Mouse (Mus musculus) kidney, adult 2 months (tissue): Measurements from ENCODE around the gene Tiam1.

Experiments
- CTCF ChIP-seq: fragments of 200-500 bp; conservative IDR thresholded peaks from 2 replicates; pipeline ENCODE4 v1.5.1; 2011; ENCODE audit warnings: low read depth, mild to moderate bottlenecking, control low read depth, low read length, moderate library complexity, mixed read lengths; ENCODE audit not compliant: insufficient read depth, insufficient read length
- POLR2A ChIP-seq: fragments of 200-500 bp; IDR thresholded peaks from one replicate; pipeline ENCODE4 v1.6.1; 2011; ENCODE audit warnings: low read depth, low read length, control low read depth

GRCm38 (mm10) chr16:89747864-89748263 is 395.7 kb downstream of the Tiam1 start:
- no peak for TF ChIP-seq CTCF
- TF ChIP-seq POLR2A = no peak
